Mouse (Mus musculus) heart, adult 11 months (tissue): ENCODE measurements at regions not wholly inside any gene's neighbourhood (a gene's known extent, or its start where the extent isn't known, plus 50 kb on each side); places are given as distances from the start of the nearest gene placed in this dataset.

Source experiments
- DNase-seq: peaks from one replicate; pipeline ENCODE4 v3.0.0; 2022

DNA sequence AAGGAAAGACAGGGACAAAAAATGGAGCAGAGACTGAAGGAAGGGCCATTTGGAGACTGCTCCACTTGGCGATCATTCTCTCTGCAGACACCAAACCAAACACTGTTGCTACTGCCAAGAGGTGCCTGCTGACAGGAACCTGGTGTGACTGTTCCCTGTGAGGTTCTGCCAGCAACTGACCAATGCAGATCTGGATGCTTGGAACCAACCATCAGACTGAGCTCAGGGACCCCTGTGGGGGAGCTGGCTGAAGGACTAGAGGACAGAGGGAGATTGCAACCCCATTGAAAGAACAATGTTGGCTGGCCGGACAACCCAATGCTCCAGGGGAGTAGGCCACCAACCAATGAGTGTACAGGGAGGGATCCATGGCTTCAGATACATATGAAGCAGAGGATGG lies 139.2 kb upstream of the Cep126 start:
- peak; percentile 84 for DNase-seq

DNA sequence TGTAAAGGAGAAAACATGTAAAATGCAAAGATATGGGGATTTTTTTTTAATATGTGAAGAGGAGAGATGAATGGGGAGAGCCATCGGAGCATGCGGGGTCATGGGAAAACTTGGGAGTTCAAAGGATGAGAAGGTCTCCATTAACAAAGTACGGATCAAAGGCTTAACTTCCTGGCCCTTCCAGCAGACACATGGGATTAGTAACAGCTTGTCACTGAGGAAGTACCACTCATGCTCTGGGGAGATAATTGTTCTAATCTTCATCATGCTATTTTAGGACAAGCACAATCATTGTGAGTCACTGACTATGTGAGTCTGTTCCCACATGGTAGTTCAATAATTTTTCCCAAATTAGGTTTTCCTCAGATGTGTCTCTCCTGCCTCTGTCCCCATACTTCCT lies 115.4 kb upstream of the Cep126 start:
- DNase-seq: no peak

DNA sequence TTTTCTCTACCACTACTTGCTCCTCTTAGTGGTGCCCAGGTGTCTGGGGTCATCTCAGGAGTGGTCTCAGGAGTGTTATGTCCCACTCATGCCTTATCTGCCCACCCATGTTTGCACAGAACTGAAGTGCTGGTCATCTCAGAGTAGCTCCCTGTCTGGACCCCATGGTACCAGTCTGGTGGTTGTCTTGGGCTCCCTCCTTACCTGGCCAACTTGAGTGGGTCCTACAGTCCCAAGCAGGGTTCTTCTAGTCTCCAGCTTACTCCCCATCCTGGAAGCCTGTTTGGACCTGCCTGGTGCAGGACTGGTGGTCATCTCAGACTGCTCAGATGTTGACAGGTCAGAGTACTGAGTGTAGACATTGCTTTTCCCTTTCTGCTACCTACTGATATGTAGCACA lies 94.0 kb upstream of the Cep126 start:
- no peak for DNase-seq

DNA sequence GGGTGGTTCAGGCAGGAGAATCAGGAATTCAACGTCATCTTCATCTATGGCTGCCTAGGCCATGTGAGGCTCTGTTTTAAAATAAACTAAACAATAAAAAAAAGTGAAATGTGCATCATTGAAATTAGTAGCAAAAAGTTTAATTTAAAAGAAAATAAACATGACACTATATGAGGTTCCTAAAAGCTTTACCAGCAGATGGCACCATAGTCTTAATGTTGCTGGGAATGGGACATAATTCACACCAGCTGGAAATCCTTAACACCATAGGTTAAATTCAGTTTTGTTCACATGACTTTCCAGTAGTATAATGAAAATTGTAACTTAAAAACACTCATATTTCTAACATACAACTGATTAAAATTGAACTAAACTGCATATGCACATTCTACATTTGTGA lies 92.3 kb upstream of the Cep126 start:
- DNase-seq: no peak

DNA sequence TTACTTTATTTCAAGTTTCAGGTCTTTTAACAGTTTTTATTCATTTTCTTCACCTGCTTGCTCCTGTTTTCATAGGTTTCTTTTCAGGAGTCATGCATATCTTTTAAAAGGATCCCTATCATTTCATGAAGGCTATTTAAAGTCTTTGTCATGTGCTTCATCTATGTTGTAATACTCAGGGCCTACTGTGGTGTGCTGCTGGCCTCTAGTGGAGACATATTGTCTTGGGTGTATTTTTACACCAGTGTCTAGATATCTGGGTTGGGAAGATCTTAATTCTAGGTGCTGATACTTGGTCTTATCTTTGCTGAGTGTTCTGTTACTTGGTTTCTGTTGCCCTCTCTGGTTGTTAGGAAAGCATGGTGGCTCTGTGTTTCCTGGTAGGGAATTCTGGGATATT lies 74.8 kb upstream of the Cep126 start:
- DNase-seq: peak; percentile 64

DNA sequence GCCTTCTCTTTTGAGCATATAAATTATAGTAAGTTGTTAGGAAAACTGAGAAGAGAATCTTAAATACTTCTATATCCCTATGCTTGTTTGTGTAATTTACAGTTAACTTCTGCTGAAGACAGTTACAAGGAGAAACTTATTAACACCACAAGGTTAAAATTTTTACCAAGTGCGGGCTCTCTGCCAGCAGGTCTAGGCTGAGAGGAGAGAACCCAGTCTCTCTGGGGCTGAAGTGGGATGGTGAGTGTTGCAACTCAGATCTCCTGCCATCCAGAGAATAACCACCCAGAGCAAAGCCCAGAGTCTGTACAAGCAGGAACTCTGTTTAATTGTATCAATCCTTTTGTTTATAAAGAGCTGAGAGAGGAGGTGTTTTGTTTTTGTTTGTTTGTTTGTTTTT lies 51.3 kb upstream of the Cep126 start:
- DNase-seq: no peak
